Mouse (Mus musculus) embryo, embryonic 9.5 days (tissue): ENCODE measurements around the gene Muc20.
A peak's percentile ranks its signal among the peaks of the same experiment; 100 is the strongest.

Source experiments
- DNase-seq: peaks from one replicate; pipeline ENCODE4 v3.0.0-alpha.2; 2017; ENCODE audit errors: extremely low spot score

The Muc20 gene

GRCm38 (mm10) chr16:32797426-32797689 is at the start of gene Muc20:
Gene Muc20 (minus strand): TSS chr16:32797435.
- DNase-seq, result no peak

GRCm38 (mm10) chr16:32831501-32831900 is 34.3 kb upstream of the Muc20 start:
- no peak for DNase-seq

GRCm38 (mm10) chr16:32829104-32829503 is 31.9 kb upstream of the Muc20 start:
- DNase-seq, result no peak

- DNase-seq, result no peak
These were observed 29.3 kb upstream of the Muc20 start for GRCm38 (mm10) chr16:32826521-32826920.

GRCm38 (mm10) chr16:32825380-32825779 is 28.1 kb upstream of the Muc20 start:
- DNase-seq, result no peak

GRCm38 (mm10) chr16:32824061-32824460 is 26.8 kb upstream of the Muc20 start:
- DNase-seq, result no peak

- no peak for DNase-seq
These were observed 26.3 kb upstream of the Muc20 start for GRCm38 (mm10) chr16:32823487-32823886.

GRCm38 (mm10) chr16:32822881-32823280 is 25.6 kb upstream of the Muc20 start:
- no peak for DNase-seq

GRCm38 (mm10) chr16:32822450-32822827 is 25.2 kb upstream of the Muc20 start:
- no peak for DNase-seq

- no peak for DNase-seq
These were observed 24.7 kb upstream of the Muc20 start for GRCm38 (mm10) chr16:32821772-32822449.

- DNase-seq, result no peak
These were observed 21.2 kb upstream of the Muc20 start for GRCm38 (mm10) chr16:32818441-32818840.

GRCm38 (mm10) chr16:32818036-32818435 is 20.8 kb upstream of the Muc20 start:
- no peak for DNase-seq

GRCm38 (mm10) chr16:32815160-32815605 is 17.9 kb upstream of the Muc20 start:
- DNase-seq, result peak; percentile 67

GRCm38 (mm10) chr16:32814539-32814938 is 17.3 kb upstream of the Muc20 start:
- DNase-seq, result peak; percentile 32

- DNase-seq, result no peak
These were observed 16.5 kb upstream of the Muc20 start for GRCm38 (mm10) chr16:32813771-32814170.

GRCm38 (mm10) chr16:32813362-32813761 is 16.1 kb upstream of the Muc20 start:
- DNase-seq, result no peak

GRCm38 (mm10) chr16:32812888-32813361 is 15.7 kb upstream of the Muc20 start:
- DNase-seq, result peak; percentile 82

GRCm38 (mm10) chr16:32810321-32810720 is 13.1 kb upstream of the Muc20 start, which contains the start of gene Smbd1:
Gene Smbd1 (minus strand): TSS chr16:32810477.
- DNase-seq, result no peak

GRCm38 (mm10) chr16:32807408-32808185 is 10.4 kb upstream of the Muc20 start:
- DNase-seq, result no peak

- no peak for DNase-seq
These were observed 7.9 kb upstream of the Muc20 start for GRCm38 (mm10) chr16:32805151-32805550.

GRCm38 (mm10) chr16:32803901-32804300 is 6.7 kb upstream of the Muc20 start:
- DNase-seq, result no peak

- no peak for DNase-seq
These were observed 6.1 kb upstream of the Muc20 start for GRCm38 (mm10) chr16:32803252-32803853.
